Mouse (Mus musculus) left cerebral cortex, adult 9 months (tissue): ENCODE results near the gene Arid4a.
"Not testable (repeated sequence)": the region's sequence is repeated elsewhere in the genome, so short reads cannot be mapped to it uniquely, and the experiment has no call there.

ENCODE experiments used
- DNase-seq, 2 experiments: peaks; one replicate each; pipeline ENCODE4 v3.0.0; 2022; ENCODE audit warnings: low spot score in 2 of 2

The Arid4a gene

DNA sequence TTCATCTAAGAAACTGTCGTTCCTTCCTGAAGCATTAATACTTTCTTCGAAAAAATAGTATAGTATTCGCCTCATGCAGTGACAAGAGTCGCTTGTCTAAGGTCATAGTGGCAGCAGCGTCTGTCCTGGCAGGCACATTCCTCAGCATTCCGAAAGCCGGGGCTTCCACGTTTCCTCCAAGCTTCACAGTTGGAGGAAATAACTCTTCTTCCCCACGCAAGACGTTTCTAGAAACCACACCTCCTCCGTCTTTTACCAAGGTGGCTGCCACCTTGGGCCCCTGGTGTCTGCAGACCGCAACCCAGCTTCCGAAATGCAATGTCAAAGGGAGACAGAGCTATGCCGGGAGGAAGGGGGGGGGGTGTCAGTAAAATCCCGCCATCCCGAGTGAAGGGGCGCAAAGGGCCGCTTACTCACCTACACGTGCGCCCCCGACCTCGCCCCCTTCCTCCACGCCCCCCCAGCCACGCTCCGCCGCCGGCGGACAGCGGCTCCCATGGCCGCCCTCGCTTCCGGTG is 886 bp upstream of the Arid4a start:
- peak in 1 of 2 experiments; percentile 19 for DNase-seq

DNA sequence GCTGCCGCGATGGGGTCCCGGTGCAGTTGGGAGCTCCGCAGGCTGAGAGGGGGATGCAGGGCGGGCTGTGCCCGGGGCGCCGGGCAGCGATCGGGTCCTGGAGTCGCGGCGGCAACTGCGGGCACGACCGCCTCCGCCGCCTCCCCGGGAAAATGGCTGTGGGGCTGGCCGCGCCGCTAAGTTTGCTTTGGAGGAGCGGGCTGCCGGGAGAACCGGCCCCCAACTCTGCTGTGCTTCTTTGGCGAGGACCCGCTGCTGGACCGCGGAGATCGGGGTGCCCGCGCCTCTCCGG is 367 bp downstream of the Arid4a start:
- no peak for DNase-seq

DNA sequence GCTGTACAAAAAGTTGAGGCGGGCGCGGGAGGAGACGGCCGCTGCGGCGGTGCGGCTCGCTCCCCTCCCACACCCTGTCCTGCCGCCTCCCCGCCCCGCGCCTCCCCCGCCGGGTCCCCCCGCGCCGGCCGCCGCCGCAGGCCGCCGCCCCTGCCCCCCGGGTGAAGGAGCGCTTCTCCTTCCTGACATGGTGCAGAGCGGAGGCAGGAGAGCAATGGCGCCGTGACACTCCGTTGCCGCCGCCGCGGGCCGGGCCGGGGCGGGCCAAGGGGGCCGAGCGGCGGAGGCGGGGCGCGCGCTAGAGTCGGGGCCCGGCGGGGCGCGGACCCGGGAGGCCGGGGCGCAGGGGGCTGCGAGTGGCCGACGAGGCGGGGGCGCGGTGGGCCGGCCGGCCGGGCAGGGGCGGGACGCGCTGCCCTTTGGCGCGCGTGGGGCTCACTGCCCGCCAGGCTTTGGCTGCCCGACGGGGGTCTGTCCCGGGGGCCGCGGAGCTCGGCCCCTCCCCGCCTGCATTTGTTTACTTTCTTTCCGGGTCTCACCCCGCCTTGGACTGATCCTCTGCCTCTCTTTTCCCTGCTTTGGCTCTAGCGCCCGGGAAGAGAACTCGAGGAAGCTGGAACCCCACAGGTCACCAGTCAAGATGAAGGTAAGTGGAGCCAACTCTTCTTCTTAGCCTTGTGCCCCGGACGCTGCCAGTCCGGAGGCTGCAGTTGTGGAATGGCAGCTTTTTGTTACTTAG is 882 bp downstream of the Arid4a start:
- no peak for DNase-seq

DNA sequence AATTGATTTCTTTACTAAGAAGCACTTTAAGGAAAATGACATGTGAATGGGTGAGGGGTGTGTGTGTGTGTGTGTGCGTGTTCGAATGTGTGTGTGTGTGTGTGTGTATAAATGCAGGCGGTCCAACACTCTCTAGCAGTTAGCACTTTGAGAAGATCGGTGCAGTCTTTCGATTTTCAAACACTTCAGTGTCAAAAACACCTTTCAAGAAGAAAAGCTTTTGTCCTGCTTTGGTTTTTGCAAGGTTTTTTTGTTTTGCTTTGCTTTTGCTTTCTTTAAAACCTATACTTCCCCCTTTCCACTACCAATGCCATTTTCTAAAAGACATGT is 1.4 kb downstream of the Arid4a start:
- no peak for DNase-seq

DNA sequence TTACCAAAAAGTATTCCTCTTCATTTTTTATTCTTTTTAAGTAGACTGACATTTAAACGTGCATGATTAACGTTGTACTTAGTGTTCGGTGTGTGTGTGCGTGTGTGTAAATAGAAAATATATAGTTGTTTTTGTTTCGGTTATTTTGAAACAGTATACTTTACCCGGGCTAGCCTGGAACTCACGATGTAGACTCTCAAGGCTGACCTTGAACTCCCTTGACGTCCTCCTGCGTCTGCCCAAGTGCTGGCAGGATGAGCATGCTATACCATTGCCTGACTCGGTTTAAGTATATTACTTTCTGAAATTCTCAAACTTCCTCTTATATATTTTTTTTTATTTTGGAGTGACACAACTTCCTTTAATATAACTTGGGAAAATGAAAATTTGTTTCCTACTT is 2.0 kb downstream of the Arid4a start:
- no peak for DNase-seq

GRCm38 (mm10) chr12:71019211-71019610 is 3.4 kb downstream of the Arid4a start:
- DNase-seq = no peak

DNA sequence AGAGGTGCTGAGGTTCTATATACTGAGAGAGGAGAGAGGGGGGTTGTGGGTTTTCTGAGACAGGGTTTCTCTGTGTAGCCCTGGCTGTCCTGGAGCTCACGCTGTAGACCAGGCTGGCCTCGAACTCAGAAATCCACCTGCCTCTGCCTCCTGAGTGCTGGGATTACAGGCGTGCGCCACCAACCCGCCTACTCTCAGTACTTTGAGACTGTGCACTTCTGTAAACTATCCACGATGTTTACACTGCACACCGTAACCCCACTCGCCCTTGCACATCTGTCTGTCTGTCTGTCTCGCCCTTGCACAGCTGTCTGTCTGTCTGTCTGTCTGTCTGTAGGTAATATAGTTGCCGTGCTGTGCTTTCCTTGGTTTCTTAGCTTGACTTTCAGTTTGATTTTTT is 8.6 kb downstream of the Arid4a start:
- DNase-seq = no peak

DNA sequence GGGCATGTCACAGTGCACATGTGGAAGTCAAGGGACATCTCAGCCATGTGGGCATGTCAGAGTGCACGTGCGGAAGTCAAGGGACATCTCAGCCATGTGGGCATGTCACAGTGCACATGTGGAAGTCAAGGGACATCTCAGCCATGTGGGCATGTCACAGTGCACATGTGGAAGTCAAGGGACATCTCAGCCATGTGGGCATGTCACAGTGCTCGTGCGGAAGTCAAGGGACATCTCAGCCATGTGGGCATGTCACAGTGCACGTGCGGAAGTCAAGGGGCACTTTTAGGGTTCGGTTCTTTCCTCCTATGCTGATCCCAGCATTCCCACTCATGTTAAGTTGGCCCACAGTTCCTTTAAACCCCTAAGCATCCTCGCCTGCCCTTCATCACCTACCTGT is 12.5 kb downstream of the Arid4a start:
- DNase-seq = not testable (repeated sequence)

DNA sequence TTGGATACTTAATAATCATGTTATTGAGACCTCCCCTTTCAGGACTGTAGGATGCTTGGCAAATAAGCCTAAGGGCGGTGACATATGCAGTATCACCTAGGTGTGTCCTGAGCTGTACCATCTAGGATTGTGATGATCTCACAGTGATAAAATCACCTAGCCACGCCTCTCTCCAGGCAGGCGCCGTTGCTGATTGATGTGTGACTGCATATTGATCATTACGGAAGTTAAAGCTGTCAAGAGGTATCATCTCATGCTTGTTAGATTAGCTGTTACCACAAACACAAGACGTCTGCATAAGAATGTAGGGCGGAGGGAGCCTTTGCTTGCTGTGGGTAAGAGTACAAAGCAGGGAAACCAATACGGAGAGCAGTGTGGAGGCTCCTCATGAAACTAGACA is 14.5 kb downstream of the Arid4a start:
- DNase-seq = no peak

DNA sequence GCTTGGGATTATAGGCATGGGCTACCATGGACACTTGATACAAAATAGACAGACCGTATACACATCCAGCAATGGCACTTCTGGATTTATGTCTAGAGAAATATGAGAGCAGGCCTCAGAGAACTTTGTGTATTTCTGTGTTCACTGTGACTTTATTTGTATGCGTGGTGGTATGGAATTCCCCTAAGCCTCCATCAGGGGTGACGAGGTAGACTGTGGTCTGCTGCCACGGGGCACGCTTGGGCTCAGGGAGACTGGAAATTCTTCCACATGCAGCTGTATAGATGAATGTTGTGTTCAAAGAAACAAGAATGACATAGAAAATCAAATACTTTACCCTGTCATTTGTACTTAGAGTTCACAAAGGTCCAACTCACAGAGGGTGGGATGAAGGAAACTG is 14.9 kb downstream of the Arid4a start:
- DNase-seq = no peak

- DNase-seq = no peak
These were observed 20.0 kb downstream of the Arid4a start for GRCm38 (mm10) chr12:71035826-71036225.

DNA sequence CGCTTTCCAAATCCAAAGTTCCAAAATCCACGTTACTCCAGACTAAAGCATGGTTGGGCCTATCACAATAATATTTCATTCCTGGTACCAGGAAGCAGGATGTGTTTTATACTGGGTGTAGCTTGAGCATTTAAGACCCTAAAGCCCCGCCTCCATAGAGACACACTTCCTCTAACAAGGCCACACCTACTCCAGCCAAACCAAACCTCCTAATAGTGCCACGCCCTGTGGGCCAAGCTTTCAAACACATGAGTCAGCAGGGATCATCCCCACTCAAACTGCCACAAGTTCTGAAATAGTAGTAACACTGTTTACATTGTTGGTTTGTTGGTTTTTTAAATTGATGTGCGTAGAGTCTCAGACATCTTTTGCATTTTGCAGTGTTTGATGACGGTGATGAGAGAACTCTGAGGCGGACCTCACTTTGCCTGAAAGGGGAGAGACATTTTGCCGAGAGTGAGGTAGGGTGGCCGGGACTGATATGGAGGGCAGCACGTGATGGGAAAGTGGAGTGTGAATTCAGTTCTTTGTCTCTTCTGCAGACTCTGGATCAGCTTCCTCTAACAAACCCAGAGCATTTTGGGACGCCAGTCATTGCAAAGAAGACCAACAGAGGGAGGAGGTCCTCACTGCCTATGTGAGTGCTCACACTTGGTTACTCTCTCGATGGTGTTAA is 21.1 kb downstream of the Arid4a start:
- DNase-seq = no peak

DNA sequence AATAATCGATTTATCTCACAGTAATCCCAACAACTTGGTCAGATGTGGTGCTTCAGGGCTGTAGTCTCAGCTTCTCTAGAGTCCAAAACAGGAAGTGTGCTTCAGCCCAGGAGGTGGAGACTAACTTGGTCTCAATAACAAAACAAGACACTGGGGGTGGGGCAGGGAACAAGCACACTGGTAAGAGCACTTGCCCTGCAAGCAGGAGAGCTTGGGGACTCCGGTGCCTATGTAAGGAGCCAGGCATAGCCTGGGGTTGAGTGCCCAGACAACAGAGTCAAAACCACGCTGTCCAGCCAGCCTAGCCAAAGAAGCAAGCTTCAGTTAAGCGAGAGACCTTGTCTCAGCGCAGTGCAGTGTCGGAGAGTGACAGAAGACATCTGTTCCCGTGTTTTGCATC is 24.7 kb downstream of the Arid4a start:
- DNase-seq = no peak

GRCm38 (mm10) chr12:71042451-71042850 is 26.7 kb downstream of the Arid4a start:
- DNase-seq = no peak

GRCm38 (mm10) chr12:71043571-71043970 is 27.8 kb downstream of the Arid4a start:
- no peak for DNase-seq

DNA sequence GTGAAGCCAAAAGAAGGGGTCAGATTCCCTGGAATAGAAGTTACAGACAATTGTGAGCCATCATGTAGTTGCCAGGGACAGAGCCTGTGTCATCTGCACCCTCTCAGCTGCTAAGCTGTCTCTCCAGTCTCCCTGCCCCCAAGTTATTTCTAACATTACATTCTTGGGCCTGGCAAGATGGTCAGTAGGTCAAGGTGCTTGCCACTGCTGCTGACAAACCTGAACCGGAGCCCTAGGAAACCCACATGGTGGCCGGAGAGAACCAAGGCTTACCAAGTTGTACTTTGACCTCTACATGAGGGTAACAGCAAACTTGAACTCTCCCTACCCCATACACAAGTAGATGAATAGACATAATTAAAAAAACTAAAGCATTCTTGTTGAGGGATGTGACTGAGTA is 28.7 kb downstream of the Arid4a start:
- no peak for DNase-seq

- DNase-seq = no peak
These were observed 30.7 kb downstream of the Arid4a start for GRCm38 (mm10) chr12:71046501-71046900.

DNA sequence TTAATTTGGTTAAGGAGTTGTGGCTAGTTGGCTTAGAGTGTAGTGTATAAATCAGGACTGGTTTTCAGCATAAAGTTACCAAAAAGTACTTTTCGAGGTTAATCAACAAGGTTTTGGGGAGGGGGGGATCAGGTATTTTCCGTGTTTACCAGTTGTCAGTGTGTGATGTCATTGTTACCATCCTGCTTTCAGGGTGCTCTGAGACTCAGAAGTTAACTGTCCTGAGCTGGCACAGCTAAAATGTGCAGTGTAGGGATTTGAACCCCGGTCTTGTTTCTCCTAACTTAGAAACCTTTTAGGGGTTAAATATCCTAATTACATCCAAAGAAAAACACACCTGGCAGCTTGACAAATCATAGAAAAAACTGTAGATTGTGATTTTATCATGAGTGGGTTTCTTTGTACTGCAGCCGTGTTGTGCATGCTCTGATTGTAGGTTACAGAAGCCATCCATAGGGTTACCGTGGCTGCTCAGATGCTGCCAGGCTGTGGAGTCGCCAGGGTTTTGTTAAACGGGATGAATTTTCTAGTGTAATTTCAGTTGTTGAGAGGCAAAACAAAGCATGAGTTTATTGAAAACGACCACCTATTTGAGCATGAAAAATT is 31.8 kb downstream of the Arid4a start:
- no peak for DNase-seq

DNA sequence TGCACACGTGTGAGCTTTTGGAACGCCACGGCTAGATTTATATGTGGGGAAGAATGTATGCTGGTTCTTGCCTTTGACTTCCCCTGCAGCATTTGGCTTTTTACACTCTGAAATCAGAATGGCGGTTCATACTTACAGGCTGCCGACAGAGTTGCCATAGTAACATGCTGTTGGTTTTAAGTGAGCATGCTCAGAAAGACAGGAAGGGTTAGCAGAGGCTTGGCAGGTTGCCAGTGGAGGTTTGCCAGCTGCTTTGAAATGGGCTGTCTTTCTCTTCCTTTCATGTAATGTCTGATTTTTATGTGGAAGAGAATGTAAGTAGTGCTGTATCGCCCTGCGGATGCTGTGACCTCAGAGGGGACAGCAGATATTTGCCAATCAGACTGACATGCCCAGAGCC is 32.3 kb downstream of the Arid4a start:
- DNase-seq = peak; percentile 90 to 98

DNA sequence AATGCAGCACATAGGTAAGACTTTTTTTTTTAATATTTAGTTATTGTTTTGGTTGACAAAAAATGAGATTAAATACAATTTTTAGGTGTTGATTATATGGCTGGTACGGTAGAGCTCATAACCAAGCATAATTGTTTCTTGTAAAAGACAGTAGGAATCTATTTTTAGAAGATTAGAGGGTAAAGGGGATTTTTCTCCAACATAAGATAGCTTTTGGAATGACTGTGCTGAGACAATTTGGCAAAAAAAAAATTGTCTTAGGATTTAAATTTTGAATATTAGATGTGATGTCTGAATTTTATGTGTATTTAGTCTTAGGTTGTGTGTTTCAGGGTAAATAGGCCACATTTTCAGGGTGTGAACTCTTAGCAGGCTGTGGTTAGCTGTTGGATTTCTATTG is 32.8 kb downstream of the Arid4a start:
- no peak for DNase-seq

- peak in 1 of 2 experiments; percentile 39 for DNase-seq
These were observed 33.9 kb downstream of the Arid4a start for GRCm38 (mm10) chr12:71049596-71050265.

DNA sequence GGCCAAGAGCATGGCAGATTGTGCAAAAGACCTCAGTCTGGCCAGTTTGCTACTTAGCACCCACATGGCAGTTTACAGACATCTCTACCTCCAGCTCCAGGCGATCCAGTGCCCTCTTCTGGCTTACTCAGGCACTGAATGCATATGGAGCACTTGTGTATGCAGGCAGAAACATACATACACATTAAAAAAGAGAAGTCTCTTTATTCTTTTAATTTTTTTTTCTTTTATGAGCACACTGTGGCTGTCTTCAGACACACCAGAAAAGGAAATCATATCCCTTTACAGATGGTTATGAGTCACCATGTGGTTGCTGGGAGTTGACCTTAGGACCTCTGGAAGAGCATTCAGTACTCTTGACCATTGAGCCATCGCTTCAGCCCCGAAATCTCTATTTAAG is 35.3 kb downstream of the Arid4a start:
- no peak for DNase-seq
